Mouse (Mus musculus): ENCODE results near the gene Csk. TPM values are rescaled to one million over a fixed set of nuclear protein-coding genes. Genes with fewer than 3 reads are reported as not detected.

The Csk gene
- total and polyA plus RNA-seq, 3 experiments, result 213 to 338 TPM; not detected in 1

- no peak overlapping the region for H3K27ac ChIP-seq (ENCODE audit: control insufficient read depth, low read depth, low read length)
- H3K79me2 ChIP-seq (ENCODE audit: control insufficient read depth, insufficient read depth, low read length, poor library complexity), result no peaks in the 10 kb centered on the region
- no peaks in the 10 kb centered on the region for H3K9me3 ChIP-seq (replicated peaks; ENCODE audit: insufficient read depth, low read length)
- DNase-seq (ENCODE audit: low read depth, low spot score), result no peak
- no peak overlapping the region for H3K4me3 ChIP-seq (ENCODE audit: control insufficient read depth in 1 of 2, insufficient read depth in 1 of 2, low read depth in 2 of 2, low read length in 2 of 2)
- no peak overlapping the region for H3K9ac ChIP-seq (ENCODE audit: control insufficient read depth, low read depth, low read length, poor library complexity, severe bottlenecking)
- TF ChIP-seq MYB (IDR thresholded peaks at IDR 0.05; ENCODE audit: low read depth, low read length), result no peak
- TF ChIP-seq RAD21 (IDR thresholded peaks at IDR 0.05; ENCODE audit: low read depth, low read length), result no peak
- TF ChIP-seq USF2 (IDR thresholded peaks at IDR 0.05; ENCODE audit: borderline replicate concordance in 1 of 2, insufficient read depth in 1 of 2, low read depth in 1 of 2, low read length in 2 of 2), result no peak
- no peak for TF ChIP-seq CHD1 (IDR thresholded peaks at IDR 0.05; ENCODE audit: low read depth, low read length)
- TF ChIP-seq JUND (IDR thresholded peaks at IDR 0.05; ENCODE audit: low read depth, low read length), result no peak
- TF ChIP-seq MAX (IDR thresholded peaks at IDR 0.05; ENCODE audit: low read length), result no peak
- TF ChIP-seq E2F4 (IDR thresholded peaks at IDR 0.05; ENCODE audit: borderline replicate concordance, low read depth, low read length), result no peak
- TF ChIP-seq MXI1 (IDR thresholded peaks at IDR 0.05; ENCODE audit: low read depth, low read length), result no peak
- no peak for TF ChIP-seq POLR2A (IDR thresholded peaks at IDR 0.05; ENCODE audit: control insufficient read depth in 1 of 2, insufficient read depth in 1 of 2, low read depth in 1 of 2, low read length in 2 of 2, poor library complexity in 1 of 2)
- no peak for TF ChIP-seq MEF2A (IDR thresholded peaks at IDR 0.05; ENCODE audit: extremely low read depth, insufficient replicate concordance, low read depth, low read length, poor library complexity, severe bottlenecking)
- no peak for TF ChIP-seq RCOR1 (IDR thresholded peaks at IDR 0.05; ENCODE audit: low read depth, low read length)
- TF ChIP-seq SMC3 (IDR thresholded peaks at IDR 0.05; ENCODE audit: low read depth, low read length), result no peak
- no peaks in the 10 kb centered on the region for H3K36me3 ChIP-seq (ENCODE audit: control insufficient read depth in 1 of 2, insufficient read depth in 2 of 2, low read length in 2 of 2)
- H3K27me3 ChIP-seq (ENCODE audit: control insufficient read depth in 1 of 2, insufficient read depth in 2 of 2, low read length in 2 of 2), result peaks cover 4 to 12% of the 10 kb centered on the region in 2 experiments
- no peaks in the 10 kb centered on the region for H3K4me1 ChIP-seq (ENCODE audit: control insufficient read depth in 1 of 2, insufficient read depth in 2 of 2, low read length in 2 of 2)
Measured at GRCm38 (mm10) chr9:57688606-57689005, 35.2 kb upstream of the Csk start.

GRCm38 (mm10) chr9:57688158-57688557, 34.7 kb upstream of the Csk start:
- H3K79me2 ChIP-seq (ENCODE audit: control insufficient read depth, insufficient read depth, low read length, poor library complexity), result no peaks in the 10 kb centered on the region
- peak; percentile 68 for DNase-seq (ENCODE audit: low read depth, low spot score)
- H3K9me3 ChIP-seq (replicated peaks; ENCODE audit: insufficient read depth, low read length), result no peaks in the 10 kb centered on the region
- no peak overlapping the region for H3K27ac ChIP-seq (ENCODE audit: control insufficient read depth, low read depth, low read length)
- H3K36me3 ChIP-seq (ENCODE audit: control insufficient read depth in 1 of 2, insufficient read depth in 2 of 2, low read length in 2 of 2), result no peaks in the 10 kb centered on the region
- H3K27me3 ChIP-seq (ENCODE audit: control insufficient read depth in 1 of 2, insufficient read depth in 2 of 2, low read length in 2 of 2), result peaks cover 7 to 10% of the 10 kb centered on the region in 2 experiments
- no peak overlapping the region for H3K9ac ChIP-seq (ENCODE audit: control insufficient read depth, low read depth, low read length, poor library complexity, severe bottlenecking)
- H3K4me3 ChIP-seq (ENCODE audit: control insufficient read depth in 1 of 2, insufficient read depth in 1 of 2, low read depth in 2 of 2, low read length in 2 of 2), result no peak overlapping the region
- H3K4me1 ChIP-seq (ENCODE audit: control insufficient read depth in 1 of 2, insufficient read depth in 2 of 2, low read length in 2 of 2), result no peaks in the 10 kb centered on the region
- TF ChIP-seq MAZ (IDR thresholded peaks at IDR 0.05; ENCODE audit: low read depth, low read length), result no peak
- TF ChIP-seq ETS1 (IDR thresholded peaks at IDR 0.05; ENCODE audit: low read depth, low read length), result no peak
- TF ChIP-seq CHD1 (IDR thresholded peaks at IDR 0.05; ENCODE audit: low read depth, low read length), result no peak
- no peak for TF ChIP-seq USF2 (IDR thresholded peaks at IDR 0.05; ENCODE audit: borderline replicate concordance in 1 of 2, insufficient read depth in 1 of 2, low read depth in 1 of 2, low read length in 2 of 2)
- TF ChIP-seq POLR2AphosphoS2 (IDR thresholded peaks at IDR 0.05; ENCODE audit: low read length), result no peak
- no peak for TF ChIP-seq E2F4 (IDR thresholded peaks at IDR 0.05; ENCODE audit: borderline replicate concordance, low read depth, low read length)
- TF ChIP-seq GABPA (IDR thresholded peaks at IDR 0.05; ENCODE audit: low read depth, low read length), result no peak
- TF ChIP-seq RAD21 (IDR thresholded peaks at IDR 0.05; ENCODE audit: low read depth, low read length), result peak; percentile 64
- TF ChIP-seq TBP (IDR thresholded peaks at IDR 0.05; ENCODE audit: low read depth, low read length), result no peak
- TF ChIP-seq GATA1 (IDR thresholded peaks at IDR 0.05; ENCODE audit: low read depth, low read length), result no peak
- peak; percentile 53; the same call in 1 of the 2 replicates for TF ChIP-seq USF1 (IDR thresholded peaks at IDR 0.05; ENCODE audit: low read depth, low read length)
- TF ChIP-seq NRF1 (IDR thresholded peaks at IDR 0.05; ENCODE audit: insufficient read depth, low read depth, low read length, poor library complexity, severe bottlenecking), result no peak
- TF ChIP-seq CHD2 (IDR thresholded peaks at IDR 0.05; ENCODE audit: low read length), result no peak
- TF ChIP-seq MEF2A (IDR thresholded peaks at IDR 0.05; ENCODE audit: extremely low read depth, insufficient replicate concordance, low read depth, low read length, poor library complexity, severe bottlenecking), result no peak
- TF ChIP-seq MAX (IDR thresholded peaks at IDR 0.05; ENCODE audit: low read length), result no peak
- TF ChIP-seq SMC3 (IDR thresholded peaks at IDR 0.05; ENCODE audit: low read depth, low read length), result peak; percentile 78
- TF ChIP-seq MAFK (IDR thresholded peaks at IDR 0.05; ENCODE audit: borderline replicate concordance, low read depth, low read length), result no peak
- no peak for TF ChIP-seq ZKSCAN1 (IDR thresholded peaks at IDR 0.05; ENCODE audit: low read depth, low read length)
- no peak for TF ChIP-seq JUND (IDR thresholded peaks at IDR 0.05; ENCODE audit: low read depth, low read length)
- TF ChIP-seq SIN3A (IDR thresholded peaks at IDR 0.05; ENCODE audit: low read length), result no peak
- TF ChIP-seq KAT2A (conservative IDR thresholded peaks at IDR 0.05; ENCODE audit: low read depth, low read length), result no peak
- no peak for TF ChIP-seq BHLHE40 (IDR thresholded peaks at IDR 0.05; ENCODE audit: borderline replicate concordance, low read depth, low read length)
- no peak for TF ChIP-seq MXI1 (IDR thresholded peaks at IDR 0.05; ENCODE audit: low read depth, low read length)
- TF ChIP-seq CTCF (IDR thresholded peaks at IDR 0.05 in 2 of 3, conservative IDR thresholded peaks at IDR 0.05 in 1 of 3; ENCODE audit: control insufficient read depth in 1 of 3, insufficient read depth in 1 of 3, low read depth in 2 of 3, low read length in 3 of 3, poor library complexity in 1 of 3, severe bottlenecking in 1 of 3), result peak; percentile 56 to 74 (median 72)
- TF ChIP-seq NELFE (IDR thresholded peaks at IDR 0.05; ENCODE audit: low read depth, low read length), result no peak
- TF ChIP-seq RCOR1 (IDR thresholded peaks at IDR 0.05; ENCODE audit: low read depth, low read length), result no peak
- TF ChIP-seq ELF1 (IDR thresholded peaks at IDR 0.05; ENCODE audit: low read depth, low read length), result no peak
- TF ChIP-seq TAL1 (IDR thresholded peaks at IDR 0.05; ENCODE audit: low read length), result no peak
- no peak for TF ChIP-seq POLR2A (IDR thresholded peaks at IDR 0.05; ENCODE audit: control insufficient read depth in 1 of 2, insufficient read depth in 1 of 2, low read depth in 1 of 2, low read length in 2 of 2, poor library complexity in 1 of 2)

Measured in MEL (cell line).